Mouse (Mus musculus) hindbrain, embryonic 10.5 days (tissue): ENCODE data around the gene Nlrp9b. TPM values are rescaled to one million over a fixed set of nuclear protein-coding genes. Genes with fewer than 3 reads are reported as not detected.
"Not testable (repeated sequence)": the region's sequence is repeated elsewhere in the genome, so short reads cannot be mapped to it uniquely, and the experiment has no call there.

Experiments
- DNase-seq: peaks from one replicate; pipeline ENCODE4 v3.0.0-alpha.2; 2017; ENCODE audit warnings: low spot score
- H3K27ac ChIP-seq: fragments of 300-500 bp; sonication (generic); 2 replicates; pipeline ENCODE4 v1.5.1; 2016; ENCODE audit warnings: mild to moderate bottlenecking, moderate library complexity
- H3K27me3 ChIP-seq: fragments of 300-500 bp; sonication (generic); 2 replicates; pipeline ENCODE4 v1.6.1; 2016; ENCODE audit warnings: mild to moderate bottlenecking; ENCODE audit not compliant: poor library complexity, insufficient read depth, severe bottlenecking
- H3K36me3 ChIP-seq: fragments of 300-500 bp; sonication (generic); 2 replicates; pipeline ENCODE4 v1.6.1; 2016; ENCODE audit warnings: mild to moderate bottlenecking, moderate library complexity
- H3K4me1 ChIP-seq: fragments of 300-500 bp; sonication (generic); replicated peaks from 2 replicates; pipeline ENCODE4 v1.6.1; 2016; ENCODE audit warnings: mild to moderate bottlenecking
- H3K4me3 ChIP-seq: fragments of 300-500 bp; sonication (generic); 2 replicates; pipeline ENCODE4 v1.5.1; 2016; ENCODE audit warnings: mild to moderate bottlenecking, moderate library complexity
- H3K9me3 ChIP-seq: fragments of 300-500 bp; sonication (generic); 2 replicates; pipeline ENCODE4 v1.6.1; 2016; ENCODE audit warnings: mild to moderate bottlenecking, moderate library complexity
- WGBS: fragments of 180-500 bp; shearing (Covaris S2); methylation state at CpG from one replicate; pipeline ENCODE4 v1.1.7; 2016; 5-methylcytosine and 5-hydroxymethylcytosine counted together
- polyA plus RNA-seq: library from polyadenylated mRNA; unstranded; fragments of >200 nt; fragmentation: Nextera tagmentation; extraction: Ambion mirVana; gene quantifications from 2 replicates; pipeline ENCODE4 v1.2.1, GENCODE M21; 2016

Nlrp9b gene
- polyA plus RNA-seq, result not detected in 2 replicates

DNA sequence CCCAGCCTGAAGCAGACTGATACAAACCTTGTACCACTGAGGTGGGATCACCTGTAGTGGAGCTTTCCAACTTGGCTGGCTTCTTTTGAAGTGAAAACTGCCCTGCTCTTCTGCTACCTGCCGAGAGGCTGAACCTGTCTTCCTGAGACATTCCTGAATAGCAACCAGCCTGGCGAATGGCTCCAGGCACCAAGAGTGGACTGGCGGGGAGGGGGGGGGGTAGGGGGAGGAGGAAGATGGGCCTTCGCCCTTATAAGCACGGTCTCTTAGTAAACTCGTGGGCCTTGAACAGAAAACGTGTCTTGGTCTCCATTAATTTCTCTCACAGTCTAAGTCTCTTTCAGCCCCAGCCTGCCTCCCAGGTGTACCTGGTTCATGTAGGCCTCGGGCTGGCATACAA, at the start of gene Nlrp9b:
Gene Nlrp9b (plus strand): TSS at position 301 of the 400 bp plus-strand sequence.
- DNase-seq, H3K4me1 ChIP-seq, H3K27ac ChIP-seq, H3K36me3 ChIP-seq, H3K27me3 ChIP-seq, H3K4me3 ChIP-seq: not testable (repeated sequence)
- H3K9me3 ChIP-seq, result peaks cover 45% of the 10 kb centered on the region
- 65% methylated on average over 8 of the region's 8 CpGs for WGBS

DNA sequence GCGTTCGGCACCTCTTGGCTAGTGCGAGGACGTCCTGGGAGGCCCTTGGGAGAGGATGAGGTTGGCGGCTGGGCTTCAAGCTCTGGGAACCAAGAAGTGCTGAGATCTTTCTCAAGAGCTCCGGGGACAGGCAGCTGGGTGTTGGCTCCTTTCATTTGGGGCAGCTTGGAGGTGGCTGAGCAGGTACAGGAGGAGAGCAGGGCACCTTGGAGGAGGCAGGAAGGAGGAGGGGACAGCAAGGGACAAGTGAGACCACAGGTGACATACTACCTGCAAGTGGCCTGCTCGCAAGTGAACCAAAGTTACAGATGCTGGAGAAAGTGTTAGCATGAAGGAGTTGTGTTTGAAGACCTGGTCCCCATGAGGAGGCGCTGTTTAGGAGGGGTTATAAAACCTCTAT, 46.6 kb upstream of the Nlrp9b start:
- no peaks in the 10 kb centered on the region for H3K36me3 ChIP-seq
- no peak overlapping the region for H3K27ac ChIP-seq
- no peaks in the 10 kb centered on the region for H3K27me3 ChIP-seq
- H3K4me3 ChIP-seq, result no peak overlapping the region
- H3K9me3 ChIP-seq, result peaks cover 6% of the 10 kb centered on the region; the same call in 1 of the 2 replicates
- 93% methylated on average over 8 of the region's 8 CpGs for WGBS
- no peak for DNase-seq
- H3K4me1 ChIP-seq, result no peaks in the 10 kb centered on the region

DNA sequence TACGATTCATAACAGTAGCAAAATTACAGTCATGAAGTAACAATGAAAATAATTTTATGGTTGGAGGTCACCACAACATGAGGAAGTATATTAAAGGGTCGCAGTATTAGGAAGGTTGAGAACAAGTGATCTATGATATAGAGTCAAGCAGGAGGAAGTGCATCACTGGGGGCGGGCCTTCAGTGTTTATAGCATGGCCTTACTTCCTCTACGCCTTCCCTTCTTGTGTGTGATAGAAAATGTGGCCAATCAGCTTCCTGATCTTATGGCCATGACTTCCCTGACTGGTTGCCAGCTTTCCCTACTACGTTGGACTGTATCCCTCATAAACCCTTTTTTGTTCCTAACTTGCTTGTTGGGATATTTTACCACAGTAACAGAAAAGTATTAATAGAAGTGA, 46.1 kb upstream of the Nlrp9b start:
- Histone ChIP-seq H3K27ac (no peak overlapping the region), H3K4me3 (no peak overlapping the region), H3K4me1 (no peaks in the 10 kb centered on the region), H3K9me3 (peaks cover 6% of the 10 kb centered on the region; the same call in 1 of the 2 replicates), H3K36me3 (no peaks in the 10 kb centered on the region), H3K27me3 (no peaks in the 10 kb centered on the region)
- WGBS, result 90% methylated on average over 5 of the region's 5 CpGs
- DNase-seq, result no peak

DNA sequence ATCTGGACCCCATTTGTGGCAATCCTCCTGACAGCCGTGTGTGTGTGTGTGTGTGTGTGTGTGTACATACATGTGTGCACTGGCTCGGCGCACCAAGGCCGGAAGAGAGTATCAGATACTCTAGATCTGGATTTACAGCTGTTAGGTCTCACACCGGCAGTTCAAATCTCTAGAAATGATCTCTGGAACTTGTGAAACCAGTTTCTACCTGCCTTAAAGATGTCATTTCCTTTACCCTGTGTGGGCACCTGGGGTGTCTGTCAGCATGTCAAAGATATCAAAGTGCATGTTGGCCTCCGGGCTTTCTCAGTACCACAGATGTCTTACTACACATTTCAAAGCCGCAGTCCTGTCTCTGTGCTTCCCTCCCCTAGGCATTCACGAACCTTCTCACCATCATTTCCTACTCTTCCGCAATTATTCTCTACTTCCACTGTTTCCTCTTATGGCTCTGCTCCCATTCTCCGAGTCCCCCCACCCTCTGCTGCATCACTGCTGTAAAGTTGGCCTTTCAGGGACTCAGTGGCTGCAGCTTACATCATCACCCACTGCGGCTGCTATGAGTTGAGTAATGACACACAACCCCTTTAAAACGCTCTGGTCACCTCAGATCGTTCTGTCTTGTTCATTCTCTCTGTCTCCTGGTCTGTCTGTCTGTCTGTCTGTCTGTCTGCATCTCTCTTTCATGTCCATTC, 45.3 kb upstream of the Nlrp9b start:
- Histone ChIP-seq H3K27ac (no peak overlapping the region), H3K4me1 (peaks cover 5% of the 10 kb centered on the region; the same call in 1 of the 2 replicates), H3K27me3 (no peaks in the 10 kb centered on the region), H3K4me3 (no peak overlapping the region), H3K36me3 (no peaks in the 10 kb centered on the region), H3K9me3 (peaks cover 6% of the 10 kb centered on the region; the same call in 1 of the 2 replicates)
- 87% methylated on average over 13 of the region's 13 CpGs for WGBS
- DNase-seq, result no peak

DNA sequence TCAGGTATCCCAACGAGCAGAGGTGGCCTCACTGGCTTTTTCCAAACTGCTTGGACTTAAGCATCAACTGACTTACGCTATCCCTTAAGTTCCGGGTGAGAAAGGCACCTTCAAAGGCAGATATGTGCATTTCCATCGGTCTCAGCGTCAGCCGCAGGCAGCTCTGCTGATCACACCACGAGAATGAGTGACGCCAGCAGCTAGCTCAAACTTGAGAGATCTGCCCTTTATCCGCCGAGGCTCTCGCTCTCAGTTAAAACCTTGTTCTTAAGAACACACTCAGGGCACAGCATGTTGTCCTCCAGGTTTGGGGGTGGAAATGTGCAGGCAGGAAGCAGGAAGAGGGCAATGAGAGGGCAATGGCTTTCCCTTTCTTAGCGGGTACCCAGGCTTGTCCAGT, 42.3 kb upstream of the Nlrp9b start:
- WGBS, result 77% methylated on average over 12 of the region's 12 CpGs
- no peak overlapping the region for H3K4me3 ChIP-seq
- H3K4me1 ChIP-seq, result peaks cover 24% of the 10 kb centered on the region
- H3K36me3 ChIP-seq, result no peaks in the 10 kb centered on the region
- H3K27ac ChIP-seq, result no peak overlapping the region
- no peak for DNase-seq
- H3K9me3 ChIP-seq, result no peaks in the 10 kb centered on the region; the same call in 1 of the 2 replicates
- H3K27me3 ChIP-seq, result no peaks in the 10 kb centered on the region

DNA sequence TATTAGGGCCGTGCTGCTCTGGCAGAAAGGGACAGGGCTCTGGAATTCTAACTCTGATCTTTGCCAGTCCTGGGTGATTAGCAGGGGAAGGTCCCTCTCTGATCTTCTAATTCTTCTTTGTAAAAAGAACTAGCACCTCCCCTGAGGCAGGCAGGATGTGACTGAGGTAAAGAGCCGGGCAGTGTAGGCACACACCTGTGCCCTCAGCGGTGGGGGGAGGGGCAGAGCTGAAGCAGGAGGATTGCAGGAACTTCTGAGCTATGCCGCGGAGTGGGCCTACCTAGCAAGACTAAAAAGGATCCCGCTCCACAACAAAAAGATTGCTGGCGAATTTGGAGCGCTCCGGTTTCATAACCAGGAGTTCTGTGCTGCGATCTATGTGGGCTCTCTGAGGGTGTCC, 41.3 kb upstream of the Nlrp9b start:
- no peaks in the 10 kb centered on the region; the same call in 1 of the 2 replicates for H3K9me3 ChIP-seq
- no peaks in the 10 kb centered on the region for H3K27me3 ChIP-seq
- 61% methylated on average over 10 of the region's 10 CpGs for WGBS
- H3K4me1 ChIP-seq, result peaks cover 24% of the 10 kb centered on the region
- no peak overlapping the region for H3K4me3 ChIP-seq
- no peaks in the 10 kb centered on the region for H3K36me3 ChIP-seq
- no peak overlapping the region for H3K27ac ChIP-seq
- DNase-seq, result no peak

DNA sequence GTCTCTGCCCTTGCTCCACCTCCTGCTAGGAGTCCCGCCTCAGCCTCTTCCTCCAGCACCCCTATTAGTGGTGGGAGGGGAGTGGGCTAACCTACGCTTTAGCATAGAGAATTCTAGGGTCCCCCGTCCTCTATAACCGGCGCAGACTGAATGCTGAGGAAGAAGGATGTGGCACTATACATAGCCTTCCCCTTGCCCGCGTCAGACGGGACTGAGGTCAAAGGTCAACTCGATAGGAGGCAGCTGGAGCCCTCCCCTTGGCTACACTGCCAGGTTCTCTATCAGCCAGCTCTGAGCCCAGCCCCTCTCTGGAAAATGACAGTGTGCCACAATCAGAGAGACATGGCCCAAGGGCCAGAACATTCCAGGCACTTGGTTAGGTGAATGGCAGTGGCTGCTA, 40.7 kb upstream of the Nlrp9b start, which contains the start of gene Igsf23:
Gene Igsf23 (minus strand): TSS at position 168 of the 400 bp plus-strand sequence.
- 52% methylated on average over 9 of the region's 9 CpGs for WGBS

DNA sequence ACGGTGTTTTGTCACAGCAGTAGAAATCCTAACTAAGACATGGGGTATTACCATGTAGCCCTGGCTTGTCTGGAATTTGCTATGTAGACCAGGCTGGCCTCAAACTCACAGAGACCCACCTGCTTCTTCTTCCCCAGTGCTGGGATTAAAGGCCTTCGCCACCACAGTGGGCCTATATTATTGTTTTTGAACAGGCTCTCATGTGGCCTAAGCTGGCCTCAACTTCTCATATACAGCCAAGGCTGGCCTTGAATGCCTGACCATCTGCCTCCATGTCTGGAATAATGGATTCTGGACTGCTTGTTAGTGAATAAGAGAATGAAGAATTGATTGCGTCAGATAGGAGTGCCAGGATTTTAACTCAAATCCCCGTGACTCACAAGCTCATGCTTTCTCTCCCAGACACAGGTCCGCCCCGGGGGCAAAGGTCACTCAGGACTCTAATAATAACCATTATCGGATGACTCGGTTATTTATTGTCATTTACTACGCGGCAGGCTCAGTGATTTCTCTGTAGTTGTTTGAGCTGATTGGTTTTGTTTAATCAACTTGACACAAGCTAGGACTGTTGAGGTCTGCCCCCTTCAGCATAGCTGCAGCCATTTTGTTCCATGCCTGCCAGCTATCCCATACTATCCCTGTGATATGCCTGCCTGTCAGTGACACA, 38.8 kb upstream of the Nlrp9b start:
- 52% methylated on average over 10 of the region's 10 CpGs for WGBS
- H3K4me1 ChIP-seq, result peaks cover 24% of the 10 kb centered on the region
- H3K36me3 ChIP-seq, result no peaks in the 10 kb centered on the region
- no peaks in the 10 kb centered on the region for H3K27me3 ChIP-seq
- no peaks in the 10 kb centered on the region; the same call in 1 of the 2 replicates for H3K9me3 ChIP-seq
- no peak overlapping the region for H3K4me3 ChIP-seq
- DNase-seq, result no peak
- H3K27ac ChIP-seq, result peak overlapping the region; percentile 29; the same call in 1 of the 2 replicates

More for the DNA sequence above, 40.7 kb upstream of the Nlrp9b start, which contains the start of gene Igsf23:
- Histone ChIP-seq H3K4me3 (no peak within 1 kb of the TSS), H3K27me3 (no peaks in the 10 kb centered on the region), H3K4me1 (peaks cover 24% of the 10 kb centered on the region), H3K36me3 (no peaks in the 10 kb centered on the region), H3K9me3 (no peaks in the 10 kb centered on the region; the same call in 1 of the 2 replicates), H3K27ac (no peak within 1 kb of the TSS)
- DNase-seq, result no peak

DNA sequence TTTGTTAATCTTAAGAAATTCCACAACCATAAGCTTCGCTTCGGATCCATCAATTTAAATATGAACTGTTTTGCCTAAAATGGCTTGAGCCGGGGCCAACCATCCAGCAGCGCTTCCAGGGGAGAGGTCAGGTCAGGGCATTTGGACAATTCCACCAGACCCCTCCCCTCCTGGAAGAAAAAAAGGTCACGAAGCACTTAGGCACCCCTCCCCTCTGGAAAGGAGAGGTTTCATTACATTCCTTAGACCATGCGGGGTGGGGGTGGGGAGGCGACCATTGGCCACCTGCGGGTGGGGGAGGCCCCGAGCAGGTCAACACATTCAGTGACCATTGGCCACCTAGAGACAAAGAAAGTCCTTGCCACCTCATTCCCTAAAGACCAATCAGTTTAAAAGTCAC, 38.2 kb upstream of the Nlrp9b start:
- Histone ChIP-seq H3K27me3 (no peaks in the 10 kb centered on the region), H3K9me3 (no peaks in the 10 kb centered on the region; the same call in 1 of the 2 replicates), H3K27ac (peak overlapping the region; percentile 23; the same call in 1 of the 2 replicates), H3K4me1 (peaks cover 24% of the 10 kb centered on the region), H3K4me3 (no peak overlapping the region), H3K36me3 (no peaks in the 10 kb centered on the region)
- WGBS, result 39% methylated on average over 9 of the region's 9 CpGs
- DNase-seq, result peak; percentile 14

DNA sequence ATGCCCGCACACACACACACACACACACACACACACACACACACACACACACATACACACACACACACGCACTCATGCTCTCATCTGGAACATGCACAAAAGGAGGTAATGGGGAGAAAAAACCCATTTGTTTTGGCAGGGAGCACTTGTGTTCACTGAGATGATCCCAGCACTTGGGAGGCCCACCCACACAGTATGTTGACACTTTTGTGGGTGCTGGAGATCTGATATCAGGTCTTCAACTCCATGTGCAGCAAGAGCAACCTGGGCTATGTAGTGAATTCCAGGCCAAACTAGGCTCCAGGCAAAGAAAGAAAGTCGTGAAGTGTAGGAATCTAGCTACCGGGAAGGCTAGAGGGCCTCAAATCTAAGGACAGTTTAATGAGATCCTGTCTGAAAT, 35.4 kb upstream of the Nlrp9b start:
- 86% methylated on average over 4 of the region's 4 CpGs for WGBS
- no peaks in the 10 kb centered on the region for H3K36me3 ChIP-seq
- H3K4me3 ChIP-seq, result no peak overlapping the region
- no peaks in the 10 kb centered on the region for H3K27me3 ChIP-seq
- H3K9me3 ChIP-seq, result no peaks in the 10 kb centered on the region
- DNase-seq, result no peak
- no peak overlapping the region for H3K27ac ChIP-seq
- H3K4me1 ChIP-seq, result peaks cover 19% of the 10 kb centered on the region

DNA sequence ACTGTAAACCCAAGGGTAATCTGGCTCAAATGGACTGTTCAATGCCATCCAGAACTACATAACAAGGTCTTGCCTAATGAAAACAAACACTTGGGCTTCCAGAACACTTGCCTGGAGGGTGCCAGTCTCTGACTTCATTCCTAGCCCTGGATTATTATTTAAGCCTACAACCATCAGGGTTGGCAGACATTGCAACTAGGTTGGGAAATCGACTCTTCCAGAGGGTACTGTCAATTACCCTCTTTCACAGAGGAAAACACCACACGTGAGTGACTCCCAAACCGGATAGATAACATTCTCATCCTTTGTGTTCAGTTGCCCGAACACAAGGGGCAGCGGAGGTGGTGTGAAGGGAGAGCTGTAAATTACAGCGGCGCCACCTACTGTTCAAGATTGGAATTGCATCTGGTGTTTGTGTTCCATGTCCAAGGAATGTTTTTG, 34.9 kb upstream of the Nlrp9b start:
- Histone ChIP-seq H3K27ac (no peak overlapping the region), H3K4me1 (peaks cover 19% of the 10 kb centered on the region), H3K4me3 (no peak overlapping the region), H3K9me3 (no peaks in the 10 kb centered on the region; the same call in 1 of the 2 replicates), H3K27me3 (no peaks in the 10 kb centered on the region), H3K36me3 (no peaks in the 10 kb centered on the region)
- peak; percentile 85 for DNase-seq
- 5% methylated on average over 7 of the region's 7 CpGs for WGBS

DNA sequence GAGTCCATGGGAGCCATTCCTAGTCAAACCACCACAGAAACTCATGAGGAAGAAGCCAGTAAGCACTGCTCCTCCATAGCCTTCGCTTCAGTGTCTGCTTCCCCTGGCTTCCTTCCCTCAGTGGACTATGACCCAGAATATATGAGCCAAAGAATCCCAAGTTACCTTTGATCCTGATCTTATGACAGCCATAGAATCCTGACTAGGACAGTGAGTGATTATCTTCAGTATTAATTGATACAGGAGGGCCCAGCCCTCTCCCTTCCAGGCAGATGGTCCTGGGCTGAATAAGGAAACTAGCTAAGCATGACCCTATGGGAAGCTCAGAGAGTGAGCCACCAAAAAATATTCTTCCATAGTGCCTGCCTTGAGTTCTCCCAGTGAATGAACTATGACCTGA, 28.8 kb upstream of the Nlrp9b start:
- Histone ChIP-seq H3K4me1 (no peaks in the 10 kb centered on the region), H3K9me3 (peaks cover 12% of the 10 kb centered on the region; the same call in 1 of the 2 replicates), H3K4me3 (no peak overlapping the region), H3K36me3 (no peaks in the 10 kb centered on the region), H3K27ac (no peak overlapping the region), H3K27me3 (no peaks in the 10 kb centered on the region)
- DNase-seq, result no peak
- 66% methylated on average over 1 of the region's 1 CpGs for WGBS

DNA sequence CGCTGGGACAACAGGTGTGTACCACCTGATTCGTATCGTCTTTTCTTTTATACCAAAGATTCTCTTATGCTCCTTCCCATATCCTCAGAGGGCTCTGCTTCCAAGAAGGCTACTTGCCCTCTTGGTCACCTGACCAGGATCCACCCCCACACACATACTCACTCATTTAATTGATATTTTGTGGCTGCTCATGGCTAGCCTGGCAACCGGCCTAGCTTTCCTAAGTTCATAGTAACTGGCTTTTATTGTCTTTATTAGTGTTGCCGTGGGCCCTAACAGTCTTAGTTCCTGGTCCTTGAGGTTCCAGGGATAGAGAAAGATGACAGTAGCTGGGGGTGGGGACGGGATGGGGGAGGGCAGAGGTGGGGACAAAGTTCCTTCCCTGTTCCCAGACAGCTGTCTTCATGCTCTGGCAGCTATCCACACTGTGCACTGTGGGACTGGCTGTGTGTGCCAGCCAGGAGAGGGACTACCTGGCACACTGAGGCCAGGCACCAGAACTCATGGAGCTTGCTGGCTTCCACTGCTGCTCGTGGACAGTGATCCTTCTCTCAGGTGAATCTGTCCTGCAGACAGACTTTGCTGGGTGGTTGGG, 26.2 kb upstream of the Nlrp9b start, which contains the start of gene Ceacam20:
Gene Ceacam20 (plus strand): TSS at position 428 of the 595 bp plus-strand sequence.
- no peaks in the 10 kb centered on the region for H3K27me3 ChIP-seq
- H3K36me3 ChIP-seq, result no peaks in the 10 kb centered on the region
- peaks cover 22% of the 10 kb centered on the region for H3K9me3 ChIP-seq
- H3K27ac ChIP-seq, result no peak within 1 kb of the TSS
- WGBS, result 85% methylated on average over 7 of the region's 7 CpGs
- no peak within 1 kb of the TSS for H3K4me3 ChIP-seq
- H3K4me1 ChIP-seq, result no peaks in the 10 kb centered on the region
- no peak for DNase-seq
